Comparison of ENCODE assay signal across 22 mouse cellular contexts in genomic region chr8:88598578-88598977, GRCm38 (mm10). TPM values are rescaled to one million over a fixed set of nuclear protein-coding genes. Genes with fewer than 3 reads are reported as not detected.
DNase-seq lines count a peak whose midpoint lies in the region; ATAC-seq and TF ChIP-seq lines count a peak whose summit lies in the region.
"Had no signal": no experiment of that assay in that cellular context is flagged by ENCODE, and none has a peak within 500 bp of the region (broad histone marks: within the 10 kb centered on the region; RNA-seq: fewer than 3 reads in every experiment).

No protein-coding gene starts in this region.

- WGBS in forebrain, embryonic 10.5 days, result 81% methylated on average over 5 of the region's 5 CpGs
- 74% methylated on average over 5 of the region's 5 CpGs for WGBS in forebrain, embryonic 13.5 days
- 48% methylated on average over 5 of the region's 5 CpGs for WGBS in lung, embryonic 14.5 days
- 54% methylated on average over 5 of the region's 5 CpGs for WGBS in lung, adult 2 months
- WGBS in limb, embryonic 12.5 days, result 57% methylated on average over 5 of the region's 5 CpGs

- peaks cover 15% of the 10 kb centered on the region for H3K9me3 ChIP-seq in forebrain, embryonic 10.5 days
- H3K9me3 ChIP-seq in forebrain, embryonic 13.5 days (replicated peaks), result no peaks in the 10 kb centered on the region
- H3K9me3 ChIP-seq in lung, embryonic 14.5 days (ENCODE audit: low read depth, low read length), result no peaks in the 10 kb centered on the region
- H3K9me3 ChIP-seq in limb, embryonic 12.5 days, result peaks cover 10% of the 10 kb centered on the region; the same call in 1 of the 2 replicates
- H3K9me3 ChIP-seq: forebrain, embryonic 15.5 days; hindbrain, embryonic 15.5 days had no signal

- ATAC-seq in forebrain, embryonic 13.5 days, result no peak
- ATAC-seq in lung, embryonic 14.5 days (ENCODE audit: insufficient read depth), result peak; percentile 48
- no peak for ATAC-seq in limb, embryonic 12.5 days (ENCODE audit: insufficient number of reproducible peaks, insufficient read depth, low FRiP score, low TSS enrichment, low read depth)
- ATAC-seq: activated CD4-positive, CD25-positive, alpha-beta regulatory T cell, adult 4 months; forebrain, embryonic 15.5 days had no signal

- TF ChIP-seq POLR2A in lung, adult 2 months (IDR thresholded peaks at IDR 0.05; ENCODE audit: borderline replicate concordance, extremely low read depth, low read depth, low read length), result no peak

- H3K4me3 ChIP-seq in forebrain, embryonic 10.5 days, result no peak overlapping the region
- no peak overlapping the region for H3K4me3 ChIP-seq in forebrain, embryonic 13.5 days
- H3K4me3 ChIP-seq in lung, embryonic 14.5 days (ENCODE audit: low read depth, low read length), result no peak overlapping the region
- H3K4me3 ChIP-seq in lung, adult 2 months (replicated peaks; ENCODE audit: extremely low read depth, low read depth, low read length), result no peak overlapping the region
- H3K4me3 ChIP-seq in limb, embryonic 12.5 days (replicated peaks), result no peak overlapping the region
- H3K4me3 ChIP-seq: forebrain, embryonic 15.5 days; heart, embryonic 12.5 days; heart, embryonic 15.5 days; hindbrain, embryonic 12.5 days; hindbrain, embryonic 15.5 days had no signal

- DNase-seq in forebrain, embryonic 10.5 days (ENCODE audit: extremely low spot score, low spot score), result no peak
- peak; percentile 31 for DNase-seq in lung, embryonic 14.5 days
- DNase-seq in lung, adult 2 months, result no peak
- DNase-seq in lung, postnatal 10 days, result peak; percentile 35
- DNase-seq in lung, postnatal 4 days, result no peak
- DNase-seq in spleen, adult 18-20 months, result no peak
- DNase-seq: adrenal gland, adult 8-10 months; adrenal gland, postnatal 25 days; cerebellum, adult 11-12 months; embryo, embryonic 11 days; gastrocnemius, postnatal 25 days; heart, adult 18-20 months; heart, postnatal 10 days; heart, postnatal 36 days had no signal

- H3K36me3 ChIP-seq in forebrain, embryonic 10.5 days (replicated peaks), result 0 out of 2 replicates have a peak, but pooled peaks cover 7% of the 10 kb centered on the region
- H3K36me3 ChIP-seq in forebrain, embryonic 13.5 days (ENCODE audit: poor library complexity, severe bottlenecking), result no peaks in the 10 kb centered on the region
- peaks cover 4% of the 10 kb centered on the region for H3K36me3 ChIP-seq in lung, embryonic 14.5 days (ENCODE audit: insufficient read depth)
- peaks cover 7% of the 10 kb centered on the region; the same call in 1 of the 2 replicates for H3K36me3 ChIP-seq in limb, embryonic 12.5 days
- H3K36me3 ChIP-seq: forebrain, embryonic 15.5 days; heart, embryonic 12.5 days; heart, embryonic 15.5 days; hindbrain, embryonic 12.5 days; hindbrain, embryonic 15.5 days had no signal

- H3K4me2 ChIP-seq in forebrain, embryonic 13.5 days, result no peak overlapping the region
- no peak overlapping the region for H3K4me2 ChIP-seq in lung, embryonic 14.5 days
- H3K4me2 ChIP-seq in limb, embryonic 12.5 days, result no peak overlapping the region
- H3K4me2 ChIP-seq: forebrain, embryonic 15.5 days; heart, embryonic 12.5 days; heart, embryonic 15.5 days; hindbrain, embryonic 12.5 days; hindbrain, embryonic 15.5 days had no signal

- H3K27ac ChIP-seq in forebrain, embryonic 10.5 days, result peak overlapping the region; percentile 56
- H3K27ac ChIP-seq in forebrain, embryonic 13.5 days, result no peak overlapping the region
- H3K27ac ChIP-seq in lung, embryonic 14.5 days (ENCODE audit: low read depth), result no peak overlapping the region
- 0 out of 2 replicates have a peak overlapping the region, but pooled peaks have one; percentile 7 for H3K27ac ChIP-seq in limb, embryonic 12.5 days
- H3K27ac ChIP-seq: forebrain, embryonic 15.5 days; heart, embryonic 15.5 days; hindbrain, embryonic 12.5 days; hindbrain, embryonic 15.5 days had no signal

- H3K27me3 ChIP-seq in forebrain, embryonic 10.5 days (ENCODE audit: poor library complexity, severe bottlenecking), result no peaks in the 10 kb centered on the region
- H3K27me3 ChIP-seq in forebrain, embryonic 13.5 days, result no peaks in the 10 kb centered on the region
- H3K27me3 ChIP-seq in lung, embryonic 14.5 days (ENCODE audit: insufficient read depth, low read length), result no peaks in the 10 kb centered on the region
- H3K27me3 ChIP-seq in limb, embryonic 12.5 days, result no peaks in the 10 kb centered on the region
- H3K27me3 ChIP-seq: forebrain, embryonic 15.5 days; heart, embryonic 12.5 days; heart, embryonic 15.5 days; hindbrain, embryonic 12.5 days; hindbrain, embryonic 15.5 days had no signal

- no peak overlapping the region for H3K9ac ChIP-seq in forebrain, embryonic 13.5 days
- no peak overlapping the region for H3K9ac ChIP-seq in lung, embryonic 14.5 days
- no peak overlapping the region for H3K9ac ChIP-seq in limb, embryonic 12.5 days (replicated peaks)
- H3K9ac ChIP-seq: forebrain, embryonic 15.5 days; heart, embryonic 12.5 days; heart, embryonic 15.5 days; hindbrain, embryonic 12.5 days; hindbrain, embryonic 15.5 days had no signal

- H3K4me1 ChIP-seq in forebrain, embryonic 10.5 days, result peaks cover 35% of the 10 kb centered on the region
- H3K4me1 ChIP-seq in forebrain, embryonic 13.5 days, result peaks cover 20% of the 10 kb centered on the region
- H3K4me1 ChIP-seq in lung, embryonic 14.5 days (ENCODE audit: insufficient read depth), result no peaks in the 10 kb centered on the region
- no peaks in the 10 kb centered on the region for H3K4me1 ChIP-seq in lung, adult 2 months (ENCODE audit: control insufficient read depth, insufficient read depth, low read length)
- H3K4me1 ChIP-seq in limb, embryonic 12.5 days (replicated peaks), result peaks cover 41% of the 10 kb centered on the region

- TF ChIP-seq CTCF in lung, embryonic 14.5 days (IDR thresholded peaks at IDR 0.05; ENCODE audit: low read depth), result no peak
- TF ChIP-seq CTCF in lung, adult 2 months (IDR thresholded peaks at IDR 0.05; ENCODE audit: insufficient read depth, low read length), result no peak

RNA-seq across cellular contexts. Expression of gene Snx20, which starts 37.4 kb away (rescaled TPM):
- 0.47 and 1.0 TPM in 2 replicates for polyA plus RNA-seq in forebrain, embryonic 10.5 days (2016; fragmentation: Nextera tagmentation; extraction: Ambion mirVana)
- 0.47 and 0.80 TPM in 2 replicates for polyA plus RNA-seq in forebrain, embryonic 13.5 days (2015; fragmentation: Nextera tagmentation; extraction: Ambion mirVana)
- polyA plus RNA-seq in lung, embryonic 14.5 days (2014; fragmentation: Nextera tagmentation; extraction: Ambion mirVana), result 2.9 TPM in 2 replicates
- polyA plus RNA-seq in lung, adult 2 months (2012; rRNA removed), result 11.5 and 16.8 TPM in 2 replicates
- polyA plus RNA-seq in limb, embryonic 12.5 days (2016; fragmentation: Nextera tagmentation; extraction: Ambion mirVana), result 0.97 and 1.7 TPM in 2 replicates

RNA-seq across cellular contexts. Expression of gene Nod2, which starts 48.5 kb away (rescaled TPM):
- polyA plus RNA-seq in forebrain, embryonic 10.5 days (2016; fragmentation: Nextera tagmentation; extraction: Ambion mirVana), result 0.07 and 0.20 TPM in 2 replicates
- 0.06 and 0.10 TPM in 2 replicates for polyA plus RNA-seq in forebrain, embryonic 13.5 days (2015; fragmentation: Nextera tagmentation; extraction: Ambion mirVana)
- polyA plus RNA-seq in lung, embryonic 14.5 days (2014; fragmentation: Nextera tagmentation; extraction: Ambion mirVana), result 0.13 and 0.31 TPM in 2 replicates
- 4.0 and 5.0 TPM in 2 replicates for polyA plus RNA-seq in lung, adult 2 months (2012; rRNA removed)
- 0.18 and 0.33 TPM in 2 replicates for polyA plus RNA-seq in limb, embryonic 12.5 days (2016; fragmentation: Nextera tagmentation; extraction: Ambion mirVana)
- polyA plus RNA-seq: hindbrain, embryonic 15.5 days had no signal

Comparison
In these comparisons a context has a peak if more than half of its experiments do, and no peak if none do; other contexts are left out.
1. DNase-seq: peak in lung, embryonic 14.5 days (single experiment) and lung, postnatal 10 days (single experiment); none in forebrain, embryonic 10.5 days (single experiment), lung, adult 2 months (single experiment), lung, postnatal 4 days (0 of 2) and spleen, adult 18-20 months (0 of 2).
2. H3K27ac ChIP-seq: peak in forebrain, embryonic 10.5 days (single experiment) and limb, embryonic 12.5 days (single experiment); none in forebrain, embryonic 13.5 days (single experiment) and lung, embryonic 14.5 days (single experiment).